Mouse (Mus musculus) forebrain, embryonic 11.5 days (tissue): ENCODE measurements around the gene Tmem248. TPM values are rescaled to one million over a fixed set of nuclear protein-coding genes. Genes with fewer than 3 reads are reported as not detected.

ENCODE experiments used
- polyA plus RNA-seq: library from polyadenylated mRNA; unstranded; fragments of >200 nt; fragmentation: Nextera tagmentation; extraction: Ambion mirVana; gene quantifications from 2 replicates; pipeline ENCODE4 v1.2.1, GENCODE M21; 2014

Gene Tmem248
- polyA plus RNA-seq, 1 experiment from 2014 or later = 34.7 TPM

Other genes starting within 250 kb of the Tmem248 start
- 26.7 and 29.9 TPM in 2 replicates for gene Gusb, start 214.0 kb upstream of the Tmem248 start, polyA plus RNA-seq
- gene Asl, start 187.8 kb upstream of the Tmem248 start, polyA plus RNA-seq = 27.0 and 33.4 TPM in 2 replicates
- 36.4 and 39.0 TPM in 2 replicates for gene Crcp, start 187.8 kb upstream of the Tmem248 start, polyA plus RNA-seq
- gene Tpst1, start 143.8 kb upstream of the Tmem248 start, polyA plus RNA-seq = 60.8 and 62.7 TPM in 2 replicates
- 6.0 and 6.7 TPM in 2 replicates for gene Kctd7, start 72.2 kb upstream of the Tmem248 start, polyA plus RNA-seq
- 23.1 and 27.0 TPM in 2 replicates for gene Rabgef1, start 45.3 kb upstream of the Tmem248 start, polyA plus RNA-seq
- gene Sbds, start 38.4 kb downstream of the Tmem248 start, polyA plus RNA-seq = 65.4 and 76.8 TPM in 2 replicates
- 26.2 and 29.0 TPM in 2 replicates for gene Tyw1, start 38.5 kb downstream of the Tmem248 start, polyA plus RNA-seq
- 0.33 and 0.48 TPM in 2 replicates for gene Caln1, start 152.4 kb downstream of the Tmem248 start, polyA plus RNA-seq
- gene A330070K13Rik, start 167.6 kb downstream of the Tmem248 start, polyA plus RNA-seq = not detected in 2 replicates